Mouse (Mus musculus): ENCODE results near the gene Sde2. TPM values are rescaled to one million over a fixed set of nuclear protein-coding genes. Genes with fewer than 3 reads are reported as not detected.
"Not testable (repeated sequence)": the region's sequence is repeated elsewhere in the genome, so short reads cannot be mapped to it uniquely, and the experiment has no call there.

Sde2 gene
- total RNA-seq, 2 experiments from 2014 or later = 20.6 to 23.4 TPM

DNA sequence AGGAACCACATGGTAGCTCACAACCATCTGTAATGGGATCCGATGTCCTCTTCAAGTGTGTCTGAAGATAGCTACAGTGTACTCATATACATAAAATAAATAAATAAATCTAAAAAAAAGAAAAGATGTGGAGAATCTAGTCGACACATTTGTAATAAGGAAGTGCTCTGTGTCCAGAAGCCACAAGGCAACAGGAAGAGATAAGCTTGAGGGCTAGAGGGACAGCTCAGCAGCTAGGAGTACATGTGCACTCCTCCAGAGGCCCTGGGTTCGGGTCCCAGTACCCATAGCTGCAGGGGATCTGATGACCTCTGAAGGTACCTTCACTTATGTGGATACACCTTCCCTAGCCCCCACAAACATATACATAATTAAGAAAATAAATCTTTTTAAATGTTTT, 30.8 kb downstream of the Sde2 start:
- DNase-seq (ENCODE audit: extremely low spot score in 1 of 2, low spot score in 1 of 2) = no peak

DNA sequence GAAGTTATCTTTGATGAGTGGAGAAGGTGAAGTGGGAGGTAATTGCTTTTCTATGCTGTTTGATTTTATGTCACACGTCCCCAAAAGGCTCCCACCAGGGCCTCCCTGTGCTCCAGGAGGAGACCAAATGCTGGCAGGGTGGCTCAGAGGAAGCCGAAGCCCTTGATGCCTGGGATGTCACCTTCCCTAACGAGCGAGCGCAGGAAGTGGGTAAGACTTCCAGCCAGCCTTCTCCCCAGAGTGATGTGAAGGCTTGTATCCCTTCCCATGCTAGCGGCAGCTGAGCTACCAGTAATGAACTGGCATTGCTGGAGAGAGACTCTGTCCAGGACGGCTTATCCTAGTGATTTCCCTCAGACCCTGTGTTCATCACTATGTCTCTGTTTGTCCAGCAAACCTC, 32.8 kb downstream of the Sde2 start:
- DNase-seq (ENCODE audit: extremely low spot score in 1 of 2, low spot score in 1 of 2) = no peak

DNA sequence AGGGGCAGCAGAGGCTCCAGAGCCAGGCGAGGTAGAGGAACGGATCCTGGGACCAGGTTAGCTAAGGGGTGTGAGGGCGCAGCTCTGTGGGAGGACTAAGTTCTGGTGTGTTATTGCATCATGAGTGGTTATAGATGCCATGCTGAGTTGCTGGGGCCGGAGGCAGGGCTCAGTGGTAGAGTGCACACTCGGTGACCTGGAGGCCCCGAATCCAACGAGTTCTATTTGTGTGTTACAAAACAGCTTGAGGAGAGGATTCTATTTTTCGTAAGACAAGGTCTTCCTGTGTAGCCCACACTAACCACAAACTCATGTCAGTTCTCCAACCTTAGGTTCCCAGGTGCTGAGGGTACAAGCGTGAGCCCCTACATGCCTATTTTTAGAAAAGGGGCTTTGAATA, 33.6 kb downstream of the Sde2 start:
- DNase-seq (ENCODE audit: extremely low spot score in 1 of 2, low spot score in 1 of 2) = no peak

DNA sequence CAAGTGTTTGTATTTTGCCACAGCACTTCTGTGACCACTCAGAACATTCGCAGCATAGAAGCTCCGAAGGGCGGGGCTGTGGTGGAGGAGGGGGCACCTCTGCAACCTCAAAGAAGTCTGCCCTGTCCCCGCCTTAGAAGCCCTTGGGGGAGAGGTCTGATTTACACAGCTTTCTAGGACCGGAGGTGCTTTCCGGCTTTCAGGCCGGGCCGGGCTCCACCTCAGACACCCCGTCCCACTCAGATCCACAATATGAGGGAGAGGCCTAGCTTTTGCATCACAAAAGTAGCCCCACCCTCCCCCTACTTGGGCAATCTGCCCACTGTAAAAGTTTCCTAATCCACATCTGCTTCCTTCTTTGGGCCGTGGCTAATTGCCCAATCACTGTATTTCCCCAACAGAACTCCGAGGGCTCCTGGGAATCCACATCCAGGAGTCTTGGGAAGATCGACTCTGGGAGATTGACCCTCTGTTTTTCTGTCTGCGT, 37.7 kb downstream of the Sde2 start:
- DNase-seq (ENCODE audit: extremely low spot score in 1 of 2, low spot score in 1 of 2) = no peak

DNA sequence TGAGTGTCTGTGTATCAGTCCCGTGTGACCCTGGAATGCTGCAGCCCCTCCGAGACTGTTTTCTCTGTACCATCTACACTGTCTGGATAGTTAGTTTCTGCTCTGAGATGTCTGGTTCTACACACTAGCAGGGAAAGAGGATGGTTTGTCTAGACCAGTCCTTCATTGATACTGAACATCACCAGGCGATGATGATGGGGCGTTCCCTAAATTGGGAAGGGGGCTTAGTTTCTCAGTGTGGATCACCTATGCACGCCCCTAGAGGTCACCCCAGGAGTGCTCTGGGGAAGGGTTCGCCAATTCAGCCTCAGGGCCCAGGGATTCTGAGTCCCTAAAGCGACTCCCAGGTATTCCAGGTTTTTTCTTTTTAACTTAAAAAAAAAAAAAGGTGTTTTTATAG, 38.2 kb downstream of the Sde2 start:
- DNase-seq (ENCODE audit: extremely low spot score in 1 of 2, low spot score in 1 of 2) = no peak

DNA sequence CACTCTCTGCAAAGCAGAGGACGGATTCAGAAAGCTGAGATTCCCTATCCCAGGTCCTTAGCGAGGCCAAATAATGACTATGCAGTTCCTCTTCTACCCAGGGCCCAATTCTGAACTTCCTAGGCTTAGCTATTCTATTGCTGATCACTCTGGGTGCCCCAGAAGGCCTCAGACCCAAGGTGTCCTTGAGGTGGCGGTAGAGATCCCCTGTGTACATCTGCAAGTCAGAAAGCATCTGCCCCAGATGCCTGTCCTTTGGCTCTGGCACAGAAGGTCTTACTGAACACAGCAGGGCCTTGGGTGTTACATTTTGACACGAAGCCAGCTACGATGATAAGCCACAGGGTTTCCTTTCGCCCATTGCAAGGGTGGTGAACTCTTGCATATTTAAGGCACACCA, 38.9 kb downstream of the Sde2 start:
- DNase-seq (ENCODE audit: extremely low spot score in 1 of 2, low spot score in 1 of 2) = no peak

DNA sequence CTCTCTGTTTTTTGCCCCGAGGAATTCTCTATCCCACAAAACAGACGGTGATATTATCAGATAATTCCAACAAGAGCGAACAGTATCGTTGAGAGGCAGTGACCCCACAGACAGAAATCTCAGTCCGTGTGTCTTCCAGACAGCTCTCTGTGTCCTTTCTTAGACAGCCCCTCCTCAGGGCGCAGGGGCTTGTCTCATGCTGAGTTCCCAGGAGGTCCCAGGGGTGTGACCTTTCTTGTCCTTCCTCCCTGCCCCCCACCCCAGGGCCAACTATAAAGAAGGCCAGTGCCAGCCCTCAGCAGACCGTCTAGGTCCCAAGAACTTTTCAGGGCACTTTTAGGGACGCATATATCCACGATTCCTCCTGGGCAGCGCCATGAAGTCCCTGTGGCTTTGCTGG, 41.9 kb downstream of the Sde2 start, which contains the start of gene Lefty2:
Gene Lefty2 (plus strand): TSS at position 301 of the 400 bp plus-strand sequence.
- DNase-seq (ENCODE audit: extremely low spot score in 1 of 2, low spot score in 1 of 2) = no peak

DNA sequence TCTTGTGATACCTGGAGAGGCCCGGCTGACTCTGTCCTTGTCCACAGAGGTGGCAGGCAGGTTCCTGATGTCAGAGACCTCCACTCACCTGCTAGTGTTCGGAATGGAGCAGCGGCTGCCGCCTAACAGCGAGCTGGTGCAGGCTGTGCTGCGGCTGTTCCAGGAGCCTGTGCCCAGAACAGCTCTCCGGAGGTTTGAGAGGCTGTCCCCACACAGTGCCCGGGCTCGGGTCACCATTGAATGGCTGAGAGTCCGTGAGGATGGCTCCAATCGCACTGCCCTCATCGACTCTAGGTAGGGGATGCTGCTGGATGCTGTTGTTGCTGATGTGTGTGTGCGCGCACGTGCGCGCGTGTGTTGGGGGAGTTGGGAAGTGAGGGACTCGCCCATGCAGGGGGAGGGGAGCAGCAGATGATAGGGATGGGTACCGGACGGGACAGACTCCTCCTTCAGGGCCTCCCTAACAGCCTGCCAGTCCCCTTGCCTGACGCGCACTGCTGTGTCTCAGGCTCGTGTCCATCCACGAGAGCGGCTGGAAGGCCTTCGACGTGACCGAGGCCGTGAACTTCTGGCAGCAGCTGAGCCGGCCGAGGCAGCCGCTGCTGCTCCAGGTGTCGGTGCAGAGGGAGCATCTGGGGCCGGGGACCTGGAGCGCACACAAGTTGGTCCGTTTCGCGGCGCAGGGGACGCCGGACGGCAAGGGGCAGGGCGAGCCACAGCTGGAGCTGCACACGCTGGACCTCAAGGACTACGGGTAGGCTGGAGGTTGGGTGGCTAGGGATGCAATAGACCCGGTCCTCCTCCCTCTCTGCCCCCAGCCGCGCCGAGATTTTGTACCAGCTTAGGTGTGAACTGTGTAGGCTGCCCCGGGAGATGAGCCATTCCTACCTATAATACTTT, 43.4 kb downstream of the Sde2 start:
- not testable (repeated sequence) for DNase-seq (ENCODE audit: extremely low spot score in 1 of 2, low spot score in 1 of 2)

DNA sequence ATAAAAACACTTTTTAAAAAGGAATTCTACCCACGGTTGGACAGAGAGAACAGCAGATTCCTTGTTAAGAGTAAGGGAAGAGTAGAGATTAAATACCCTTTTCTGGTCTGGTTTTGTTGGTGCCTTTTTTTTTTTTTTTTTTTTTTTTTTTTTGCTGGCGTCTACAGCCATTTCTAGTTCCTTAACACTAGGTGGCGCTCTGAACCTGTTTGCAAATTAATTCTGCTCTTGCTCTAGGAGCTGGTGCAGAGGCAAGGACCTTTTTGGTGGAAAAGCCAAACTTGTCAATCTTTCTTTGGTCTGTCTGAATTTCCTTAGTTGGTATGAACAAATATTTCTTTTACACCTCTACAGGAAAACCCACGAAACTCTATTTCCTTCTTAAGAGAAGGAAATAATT, 50.2 kb downstream of the Sde2 start:
- DNase-seq (ENCODE audit: extremely low spot score in 1 of 2, low spot score in 1 of 2) = no peak

DNA sequence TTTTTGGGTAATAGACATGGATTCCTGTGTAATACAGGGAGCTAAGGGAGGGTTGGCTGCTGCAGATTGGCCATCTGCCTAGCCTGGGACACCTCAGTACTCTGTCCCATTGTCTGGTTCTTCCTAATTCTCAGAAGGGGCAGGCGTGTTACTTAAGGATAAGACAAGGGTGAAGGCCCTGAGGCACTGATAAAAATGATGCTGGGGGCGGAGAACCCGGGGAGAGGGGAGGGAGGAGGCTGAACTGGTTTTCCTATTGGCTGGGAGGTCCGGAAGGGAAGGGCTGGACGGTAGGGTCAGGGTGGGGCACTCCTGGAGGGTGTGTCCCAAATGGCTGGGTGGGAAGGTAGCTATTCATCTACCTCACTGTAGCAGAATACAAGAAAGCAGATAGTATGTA, 52.0 kb downstream of the Sde2 start:
- DNase-seq (ENCODE audit: extremely low spot score in 1 of 2, low spot score in 1 of 2) = no peak

DNA sequence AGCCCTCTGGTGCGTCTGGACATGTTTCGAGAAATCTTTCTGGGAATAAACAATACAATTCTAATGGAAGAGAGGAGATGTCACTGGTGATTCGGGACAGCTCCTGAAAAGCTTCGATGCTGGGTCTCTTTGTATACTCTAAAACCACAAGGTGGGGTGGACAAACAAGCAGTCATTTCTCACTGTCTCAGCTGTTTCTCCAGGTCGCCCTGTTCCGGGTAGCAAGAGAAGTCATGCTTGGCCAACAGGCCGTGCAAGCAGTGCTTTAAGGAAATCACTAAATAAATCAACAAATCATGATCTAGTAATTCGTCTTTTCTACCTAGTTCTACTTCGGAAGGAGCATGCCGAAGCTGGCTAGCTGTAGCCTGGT, 52.7 kb downstream of the Sde2 start:
- DNase-seq (ENCODE audit: extremely low spot score in 1 of 2, low spot score in 1 of 2) = no peak

DNA sequence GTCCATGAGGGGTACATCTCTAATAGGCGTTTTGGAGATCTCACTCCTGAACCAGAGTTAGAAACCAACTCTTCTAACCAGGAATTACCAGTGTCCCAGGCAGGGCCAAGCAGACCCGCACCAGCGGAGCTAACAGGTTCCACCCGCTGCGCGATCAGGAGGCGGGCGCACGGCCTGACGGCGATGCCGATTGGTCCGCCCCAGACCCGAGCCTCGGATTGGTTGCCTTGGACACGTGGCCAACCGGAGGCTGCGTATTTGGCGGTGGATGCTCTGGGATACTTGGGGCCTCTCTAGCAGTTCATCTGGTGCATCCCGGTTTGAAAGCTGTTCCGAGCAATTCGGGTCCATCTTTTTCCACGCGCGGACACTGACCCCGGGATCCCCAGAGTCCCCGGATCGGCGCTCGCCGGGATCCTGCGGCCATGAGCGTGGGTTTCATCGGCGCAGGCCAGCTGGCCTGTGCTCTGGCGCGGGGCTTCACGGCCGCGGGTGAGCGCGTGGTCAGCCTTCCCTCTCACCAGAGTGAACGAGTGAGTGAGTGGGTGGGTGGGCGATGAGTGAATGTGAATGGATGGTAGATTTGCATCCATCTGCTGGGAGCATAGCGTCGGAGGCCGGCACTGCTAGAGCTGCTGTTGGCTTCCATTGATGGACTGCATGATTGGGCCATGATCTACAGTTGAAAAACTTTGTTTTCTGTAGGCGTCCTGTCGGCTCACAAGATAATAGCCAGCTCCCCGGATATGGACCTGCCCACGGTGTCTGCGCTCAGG, 53.3 kb downstream of the Sde2 start, which contains the start of gene Pycr2:
Gene Pycr2 (plus strand): TSS at position 255 of the 776 bp plus-strand sequence.
- DNase-seq (ENCODE audit: extremely low spot score in 1 of 2, low spot score in 1 of 2) = peak; percentile 83 to 90

DNA sequence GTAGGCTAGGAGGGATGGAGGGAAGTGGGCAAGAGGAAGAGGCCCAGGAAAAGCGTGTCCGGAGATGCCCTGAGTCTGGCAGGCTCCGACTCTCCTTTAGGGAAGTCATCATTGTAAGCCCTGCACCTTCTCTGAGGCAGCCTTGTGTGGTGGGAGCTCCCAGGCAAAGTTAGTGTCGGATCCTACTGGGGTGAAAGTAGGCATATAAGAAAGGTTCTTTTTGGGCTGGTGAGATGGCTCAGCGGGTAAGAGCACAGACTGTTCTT, 53.8 kb downstream of the Sde2 start:
- DNase-seq (ENCODE audit: extremely low spot score in 1 of 2, low spot score in 1 of 2) = no peak

DNA sequence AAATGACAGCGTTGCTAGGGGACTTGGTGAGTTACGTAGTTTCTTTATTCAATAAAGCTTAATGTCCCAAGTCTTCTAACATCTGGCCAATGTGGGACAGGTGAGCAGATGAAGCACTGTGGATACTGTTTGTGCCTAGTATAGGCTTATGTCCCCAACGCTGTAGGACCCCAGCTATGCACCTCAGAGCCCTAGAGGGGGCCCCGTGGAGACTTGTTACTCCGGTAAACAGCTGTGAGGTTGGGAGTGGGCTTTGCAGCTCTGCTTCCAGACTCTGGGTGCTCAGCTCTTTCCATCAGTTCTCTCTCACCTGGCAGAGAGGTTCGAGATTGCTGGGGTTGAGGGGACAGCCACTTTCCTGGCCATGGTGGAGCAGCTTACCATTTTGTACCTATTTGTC, 54.4 kb downstream of the Sde2 start:
- DNase-seq (ENCODE audit: extremely low spot score in 1 of 2, low spot score in 1 of 2) = no peak

DNA sequence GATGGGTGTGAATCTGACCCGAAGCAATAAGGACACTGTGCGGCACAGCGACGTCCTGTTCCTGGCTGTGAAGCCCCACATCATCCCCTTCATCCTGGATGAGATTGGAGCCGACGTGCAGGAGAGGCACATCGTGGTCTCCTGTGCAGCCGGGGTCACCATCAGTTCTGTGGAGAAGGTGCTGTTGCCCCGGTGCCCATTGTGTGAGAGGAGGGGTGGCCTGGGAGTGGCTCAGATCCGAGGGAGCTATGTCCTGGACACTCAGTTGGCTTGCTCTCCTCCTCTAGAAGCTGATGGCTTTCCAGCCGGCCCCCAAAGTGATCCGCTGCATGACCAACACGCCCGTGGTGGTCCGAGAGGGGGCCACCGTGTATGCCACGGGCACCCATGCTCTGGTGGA, 54.9 kb downstream of the Sde2 start:
- no peak for DNase-seq (ENCODE audit: extremely low spot score in 1 of 2, low spot score in 1 of 2)

DNA sequence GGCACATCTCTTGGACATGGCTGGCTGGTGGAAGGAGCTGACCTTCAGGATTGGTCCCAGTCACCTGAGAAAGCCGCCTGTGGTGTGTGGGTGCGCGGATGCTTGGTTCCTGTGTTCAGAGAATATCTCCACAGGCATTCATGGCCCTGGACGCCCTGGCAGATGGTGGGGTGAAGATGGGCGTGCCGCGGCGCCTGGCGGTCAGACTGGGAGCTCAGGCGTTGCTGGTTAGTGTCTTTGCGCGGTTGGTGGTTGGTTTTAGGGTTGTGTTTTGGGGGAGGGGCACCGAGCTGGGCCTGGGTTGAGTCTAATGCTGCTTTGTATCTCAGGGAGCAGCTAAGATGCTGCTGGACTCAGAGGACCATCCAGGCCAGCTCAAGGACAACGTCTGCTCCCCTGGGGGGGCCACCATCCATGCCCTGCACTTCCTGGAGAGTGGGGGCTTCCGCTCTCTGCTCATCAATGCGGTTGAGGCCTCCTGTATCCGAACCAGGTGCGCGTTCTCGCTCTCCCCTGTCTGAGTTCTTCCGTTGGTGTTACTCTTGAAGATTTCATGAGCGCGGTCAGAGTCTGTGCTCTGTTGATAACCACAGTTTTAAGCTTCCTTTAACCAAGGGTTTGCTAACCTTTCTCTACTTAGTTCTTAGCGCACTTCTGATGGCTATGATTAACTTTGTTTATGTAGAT, 55.7 kb downstream of the Sde2 start:
- DNase-seq (ENCODE audit: extremely low spot score in 1 of 2, low spot score in 1 of 2) = no peak

DNA sequence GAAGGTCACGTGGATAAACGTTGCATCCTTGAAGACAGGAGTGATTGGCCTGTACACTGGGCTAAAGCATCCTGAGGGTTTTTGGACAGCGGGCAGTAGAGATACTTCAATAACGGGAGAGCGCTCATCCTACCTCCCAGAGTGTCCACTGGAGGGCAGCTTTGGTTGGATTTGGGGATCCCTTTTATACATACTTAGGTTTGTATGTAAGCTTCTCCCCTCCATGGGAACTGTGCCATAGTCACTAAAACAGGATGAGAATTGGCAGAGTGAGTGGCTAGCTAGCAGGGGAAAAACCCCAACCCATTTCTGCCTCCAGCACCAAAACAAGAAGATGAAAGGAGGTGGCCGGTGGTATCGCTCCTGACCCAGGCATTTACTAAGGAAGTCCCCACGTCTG, 60.2 kb downstream of the Sde2 start:
- DNase-seq (ENCODE audit: extremely low spot score in 1 of 2, low spot score in 1 of 2) = no peak

DNA sequence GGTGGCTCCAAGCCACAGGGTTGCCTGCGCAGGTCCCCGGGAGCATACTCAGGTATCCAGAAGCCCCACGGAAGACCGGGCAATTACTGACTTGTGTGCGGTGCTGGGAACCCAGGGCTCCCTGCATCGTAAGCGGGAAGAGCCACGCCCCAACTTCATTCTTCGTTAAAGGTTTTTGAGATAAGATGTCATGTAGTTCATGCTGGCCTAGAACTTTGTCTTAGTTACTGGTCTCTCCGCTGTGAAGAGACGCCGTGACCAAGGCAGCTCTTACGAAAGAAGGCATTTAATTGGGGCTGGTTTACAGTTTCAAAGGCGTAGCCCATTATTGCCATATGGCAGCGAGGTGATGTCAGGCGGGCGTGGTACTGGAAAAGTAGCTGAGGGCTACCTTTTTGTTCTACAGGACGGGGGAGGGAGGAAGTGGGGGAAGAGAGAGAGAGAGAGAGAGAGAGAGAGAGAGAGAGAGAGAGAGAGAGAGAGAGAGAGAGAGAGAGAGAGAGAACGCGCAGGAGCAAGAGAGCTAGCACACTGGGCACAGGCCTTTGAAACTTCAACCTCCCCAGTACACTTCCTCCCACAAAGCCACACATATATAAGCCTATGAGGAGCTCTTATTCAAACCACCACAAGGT, 60.8 kb downstream of the Sde2 start:
- no peak for DNase-seq (ENCODE audit: extremely low spot score in 1 of 2, low spot score in 1 of 2)

DNA sequence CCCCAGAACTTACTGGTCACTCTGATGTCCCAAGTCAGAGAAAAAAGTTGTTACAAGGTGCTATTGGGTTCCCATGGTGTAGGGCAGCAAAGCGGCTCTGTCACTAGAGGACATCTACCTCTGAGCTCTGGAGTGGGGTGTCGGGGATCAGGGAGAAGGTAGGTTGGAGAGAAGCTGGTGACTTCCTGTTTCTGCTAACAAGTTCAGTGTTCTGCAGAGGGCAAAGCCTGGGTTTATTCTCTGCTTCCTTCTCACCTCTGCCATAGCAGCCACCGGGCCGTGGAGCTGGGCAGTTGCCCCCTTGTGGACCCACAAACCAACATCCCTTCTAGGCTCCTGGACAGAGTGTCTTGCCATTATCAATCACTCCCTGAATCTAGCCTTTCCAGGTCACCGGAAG, 61.9 kb downstream of the Sde2 start:
- no peak for DNase-seq (ENCODE audit: extremely low spot score in 1 of 2, low spot score in 1 of 2)

DNA sequence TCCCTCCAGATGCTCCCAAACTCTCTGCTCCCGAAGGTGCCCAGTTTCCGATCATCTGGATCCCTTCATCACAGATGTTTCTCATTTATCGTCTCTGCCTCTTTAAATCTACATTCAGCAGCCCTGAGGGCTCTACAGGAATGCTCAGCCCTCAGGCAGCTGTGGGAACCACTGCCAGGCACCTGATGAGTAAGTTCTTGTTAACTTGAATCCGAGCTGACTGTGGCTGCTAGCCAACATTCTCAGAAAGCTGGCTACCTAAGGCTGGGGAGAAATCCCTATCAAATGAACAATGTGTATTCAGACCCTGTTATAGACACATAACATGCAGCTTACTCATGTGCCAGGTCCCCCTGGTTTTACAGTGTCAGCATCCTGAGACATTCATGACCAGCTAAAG, 62.9 kb downstream of the Sde2 start:
- DNase-seq (ENCODE audit: extremely low spot score in 1 of 2, low spot score in 1 of 2) = no peak

DNA sequence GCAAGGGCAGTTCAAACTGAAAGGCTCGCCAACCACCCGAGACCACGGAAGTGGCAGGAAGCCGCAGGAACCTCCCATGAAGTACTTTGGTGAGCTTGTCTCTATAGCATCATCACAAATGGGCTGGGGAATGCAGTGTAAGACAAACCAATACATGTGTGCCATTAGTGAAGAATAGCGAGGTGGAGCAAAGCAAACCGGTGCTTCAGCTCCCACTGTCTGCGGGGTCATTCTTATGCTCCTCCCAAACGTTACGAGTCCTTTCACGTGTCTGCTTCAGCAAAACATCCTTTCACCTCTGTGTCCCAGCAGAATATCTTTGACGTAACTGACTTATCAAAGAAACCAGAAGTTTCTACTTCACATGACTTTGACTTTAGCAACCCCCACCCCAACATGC, 65.5 kb downstream of the Sde2 start:
- no peak for DNase-seq (ENCODE audit: extremely low spot score in 1 of 2, low spot score in 1 of 2)
